Mouse (Mus musculus): ENCODE results near the gene Catsper3. TPM values are rescaled to one million over a fixed set of nuclear protein-coding genes. Genes with fewer than 3 reads are reported as not detected.

Catsper3 gene
- total RNA-seq, 1 experiment = not detected

DNA sequence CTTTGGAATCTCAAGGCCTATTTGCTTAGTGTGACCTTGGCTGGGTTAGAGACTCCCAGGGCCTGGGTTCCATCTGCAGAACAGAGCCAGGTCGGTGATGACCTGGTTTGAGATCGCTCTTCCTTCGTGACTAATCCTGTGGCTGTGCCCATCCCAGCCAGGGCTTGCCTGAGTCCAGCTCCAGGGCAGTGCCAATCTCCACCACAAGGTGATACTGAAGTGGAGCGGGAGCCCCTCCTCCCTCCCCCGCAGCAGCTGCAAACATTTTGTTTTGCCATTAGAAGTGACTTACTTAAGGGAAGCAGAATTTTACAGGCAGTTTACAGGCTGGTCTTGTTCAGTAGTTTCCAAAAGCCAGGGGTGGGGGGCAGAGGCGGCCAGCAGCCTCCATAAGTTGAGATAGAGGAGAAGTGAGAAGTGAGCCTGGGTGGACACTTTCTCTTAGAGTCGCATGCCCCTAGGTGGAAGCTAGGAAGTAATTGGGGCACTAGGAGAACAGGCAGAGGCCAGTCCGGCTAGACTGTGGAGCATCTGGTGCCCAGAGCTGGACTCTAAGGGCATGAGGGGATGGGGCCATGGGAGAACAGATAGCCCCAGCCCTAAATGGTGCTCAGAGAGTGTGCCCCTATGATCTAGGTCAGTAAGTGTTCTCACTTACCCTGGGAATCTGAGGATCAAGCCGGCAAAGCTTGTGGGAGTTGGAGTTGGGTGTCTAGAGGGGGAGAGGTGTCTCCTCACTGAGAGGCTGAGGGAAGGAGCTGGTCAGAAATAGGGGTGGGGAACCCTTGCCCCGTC, 40.0 kb downstream of the Catsper3 start:
- DNase-seq (ENCODE audit: low read depth, low spot score) = no peak
- H3K27ac ChIP-seq (ENCODE audit: insufficient read depth, low read depth, low read length, poor library complexity, severe bottlenecking) = no peak overlapping the region
- peaks cover 0 to 3% of the 10 kb centered on the region in 2 experiments; a peak in 1 of 4 replicates for H3K4me1 ChIP-seq (ENCODE audit: control insufficient read depth in 2 of 2, insufficient read depth in 2 of 2, low read length in 2 of 2, poor library complexity in 1 of 2)
- H3K4me3 ChIP-seq (ENCODE audit: insufficient read depth in 1 of 2, low read depth in 1 of 2, low read length in 2 of 2, poor library complexity in 1 of 2, severe bottlenecking in 1 of 2) = no peak overlapping the region
- no peaks in the 10 kb centered on the region for H3K9me3 ChIP-seq (ENCODE audit: control insufficient read depth, insufficient read depth, low read depth, low read length)
- in situ Hi-C loops (cut with MboI; ENCODE audit: low sequenced_read_pairs in 2 of 2, unreplicated experiment in 2 of 2) = no loop called here
- TF ChIP-seq CHD2 (IDR thresholded peaks at IDR 0.05; ENCODE audit: low read depth, low read length) (no peak), ZC3H11A (IDR thresholded peaks at IDR 0.05; ENCODE audit: borderline replicate concordance, low read depth, low read length) (no peak), MAFK (IDR thresholded peaks at IDR 0.05; ENCODE audit: insufficient read depth, low read depth, low read length) (no peak), HCFC1 (IDR thresholded peaks at IDR 0.05; ENCODE audit: borderline replicate concordance, insufficient read depth, low read length) (no peak), ZNF384 (IDR thresholded peaks at IDR 0.05; ENCODE audit: low read depth, low read length) (no peak)
- H3K36me3 ChIP-seq (ENCODE audit: control insufficient read depth, insufficient read depth, low read length, poor library complexity, severe bottlenecking) = no peaks in the 10 kb centered on the region
- H3K9ac ChIP-seq (ENCODE audit: insufficient read depth, low read depth, low read length, poor library complexity, severe bottlenecking) = no peak overlapping the region

DNA sequence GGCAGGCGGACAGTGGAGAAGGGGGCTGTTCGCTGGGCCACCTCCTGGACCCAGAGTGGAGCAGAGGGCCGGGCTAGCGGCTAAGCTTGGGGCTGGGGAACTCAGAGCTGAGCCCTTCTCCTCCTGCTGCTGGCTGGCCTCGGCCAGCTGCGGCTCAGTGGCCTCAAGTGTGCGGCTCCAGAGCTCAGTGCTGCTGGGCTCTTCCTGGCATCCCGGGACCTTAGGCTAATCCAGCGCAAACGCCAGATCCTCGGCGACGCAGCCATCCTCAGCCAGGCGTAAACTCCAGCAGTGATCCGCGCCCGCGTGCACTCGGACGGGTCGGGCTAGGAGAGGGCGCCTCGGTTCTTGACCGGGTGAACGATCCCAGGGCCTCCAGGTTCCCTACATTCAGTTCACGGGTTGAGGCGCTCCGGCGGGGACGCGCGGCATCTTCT, 40.9 kb downstream of the Catsper3 start:
- Histone ChIP-seq H3K9ac (ENCODE audit: insufficient read depth, low read depth, low read length, poor library complexity, severe bottlenecking) (no peak overlapping the region), H3K27ac (ENCODE audit: insufficient read depth, low read depth, low read length, poor library complexity, severe bottlenecking) (no peak overlapping the region), H3K36me3 (ENCODE audit: control insufficient read depth, insufficient read depth, low read length, poor library complexity, severe bottlenecking) (no peaks in the 10 kb centered on the region), H3K4me3 (ENCODE audit: insufficient read depth in 1 of 2, low read depth in 1 of 2, low read length in 2 of 2, poor library complexity in 1 of 2, severe bottlenecking in 1 of 2) (peak overlapping the region in 1 of 2 experiments; percentile 4; a peak in 1 of 4 replicates), H3K9me3 (ENCODE audit: control insufficient read depth, insufficient read depth, low read depth, low read length) (no peaks in the 10 kb centered on the region), H3K4me1 (ENCODE audit: control insufficient read depth in 2 of 2, insufficient read depth in 2 of 2, low read length in 2 of 2, poor library complexity in 1 of 2) (peaks cover 0 to 3% of the 10 kb centered on the region in 2 experiments; a peak in 1 of 4 replicates)
- in situ Hi-C loops (cut with MboI; ENCODE audit: low sequenced_read_pairs in 2 of 2, unreplicated experiment in 2 of 2) = no loop called here
- DNase-seq (ENCODE audit: low read depth, low spot score) = no peak
- TF ChIP-seq MAFK (IDR thresholded peaks at IDR 0.05; ENCODE audit: insufficient read depth, low read depth, low read length) (no peak), HCFC1 (IDR thresholded peaks at IDR 0.05; ENCODE audit: borderline replicate concordance, insufficient read depth, low read length) (no peak), ZNF384 (IDR thresholded peaks at IDR 0.05; ENCODE audit: low read depth, low read length) (no peak), ZC3H11A (IDR thresholded peaks at IDR 0.05; ENCODE audit: borderline replicate concordance, low read depth, low read length) (no peak), CHD2 (IDR thresholded peaks at IDR 0.05; ENCODE audit: low read depth, low read length) (no peak)

DNA sequence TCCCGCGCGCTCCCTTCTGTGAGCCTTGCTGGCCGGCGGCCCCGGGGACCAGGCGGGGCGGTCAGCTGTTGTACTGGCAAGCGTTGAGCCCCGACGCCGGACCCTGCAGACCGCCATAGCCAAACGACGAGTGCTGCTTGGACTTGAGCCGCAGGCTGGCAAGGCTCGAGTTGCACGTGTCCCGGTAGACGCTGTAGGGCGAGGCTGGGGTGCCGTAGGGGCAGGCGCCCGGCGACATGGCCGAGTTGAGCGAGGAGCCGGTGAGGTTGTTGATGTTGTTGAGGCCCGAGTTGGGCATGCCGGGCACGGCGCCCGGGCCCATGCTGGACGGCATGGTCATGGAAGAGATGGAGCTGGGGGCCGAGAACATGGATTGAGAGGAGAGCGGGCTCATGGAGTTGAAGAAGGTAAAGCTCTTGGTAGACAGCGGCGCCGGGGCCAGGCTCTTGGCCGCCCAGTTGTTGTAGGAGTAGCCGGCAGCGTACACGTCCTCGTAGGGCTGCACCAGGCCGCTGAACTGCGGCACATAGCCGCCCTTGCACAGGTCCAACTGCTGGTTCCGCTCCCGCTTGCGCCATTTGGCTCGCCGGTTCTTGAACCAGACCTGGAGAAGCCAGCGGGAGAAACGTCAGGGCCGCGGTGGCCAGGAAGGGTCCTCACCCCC, 41.8 kb downstream of the Catsper3 start:
- in situ Hi-C loops (cut with MboI; ENCODE audit: low sequenced_read_pairs in 2 of 2, unreplicated experiment in 2 of 2) = no loop called here
- no peaks in the 10 kb centered on the region for H3K9me3 ChIP-seq (ENCODE audit: control insufficient read depth, insufficient read depth, low read depth, low read length)
- H3K4me3 ChIP-seq (ENCODE audit: insufficient read depth in 1 of 2, low read depth in 1 of 2, low read length in 2 of 2, poor library complexity in 1 of 2, severe bottlenecking in 1 of 2) = peak overlapping the region in 1 of 2 experiments; percentile 21; a peak in 1 of 4 replicates
- no peak overlapping the region for H3K27ac ChIP-seq (ENCODE audit: insufficient read depth, low read depth, low read length, poor library complexity, severe bottlenecking)
- DNase-seq (ENCODE audit: low read depth, low spot score) = peak; percentile 37
- H3K9ac ChIP-seq (ENCODE audit: insufficient read depth, low read depth, low read length, poor library complexity, severe bottlenecking) = no peak overlapping the region
- peaks cover 0 to 3% of the 10 kb centered on the region in 2 experiments; a peak in 1 of 4 replicates for H3K4me1 ChIP-seq (ENCODE audit: control insufficient read depth in 2 of 2, insufficient read depth in 2 of 2, low read length in 2 of 2, poor library complexity in 1 of 2)
- H3K36me3 ChIP-seq (ENCODE audit: control insufficient read depth, insufficient read depth, low read length, poor library complexity, severe bottlenecking) = no peaks in the 10 kb centered on the region
- TF ChIP-seq CHD2 (IDR thresholded peaks at IDR 0.05; ENCODE audit: low read depth, low read length) (no peak), ZC3H11A (IDR thresholded peaks at IDR 0.05; ENCODE audit: borderline replicate concordance, low read depth, low read length) (no peak), HCFC1 (IDR thresholded peaks at IDR 0.05; ENCODE audit: borderline replicate concordance, insufficient read depth, low read length) (no peak), MAFK (IDR thresholded peaks at IDR 0.05; ENCODE audit: insufficient read depth, low read depth, low read length) (no peak), ZNF384 (IDR thresholded peaks at IDR 0.05; ENCODE audit: low read depth, low read length) (no peak)

DNA sequence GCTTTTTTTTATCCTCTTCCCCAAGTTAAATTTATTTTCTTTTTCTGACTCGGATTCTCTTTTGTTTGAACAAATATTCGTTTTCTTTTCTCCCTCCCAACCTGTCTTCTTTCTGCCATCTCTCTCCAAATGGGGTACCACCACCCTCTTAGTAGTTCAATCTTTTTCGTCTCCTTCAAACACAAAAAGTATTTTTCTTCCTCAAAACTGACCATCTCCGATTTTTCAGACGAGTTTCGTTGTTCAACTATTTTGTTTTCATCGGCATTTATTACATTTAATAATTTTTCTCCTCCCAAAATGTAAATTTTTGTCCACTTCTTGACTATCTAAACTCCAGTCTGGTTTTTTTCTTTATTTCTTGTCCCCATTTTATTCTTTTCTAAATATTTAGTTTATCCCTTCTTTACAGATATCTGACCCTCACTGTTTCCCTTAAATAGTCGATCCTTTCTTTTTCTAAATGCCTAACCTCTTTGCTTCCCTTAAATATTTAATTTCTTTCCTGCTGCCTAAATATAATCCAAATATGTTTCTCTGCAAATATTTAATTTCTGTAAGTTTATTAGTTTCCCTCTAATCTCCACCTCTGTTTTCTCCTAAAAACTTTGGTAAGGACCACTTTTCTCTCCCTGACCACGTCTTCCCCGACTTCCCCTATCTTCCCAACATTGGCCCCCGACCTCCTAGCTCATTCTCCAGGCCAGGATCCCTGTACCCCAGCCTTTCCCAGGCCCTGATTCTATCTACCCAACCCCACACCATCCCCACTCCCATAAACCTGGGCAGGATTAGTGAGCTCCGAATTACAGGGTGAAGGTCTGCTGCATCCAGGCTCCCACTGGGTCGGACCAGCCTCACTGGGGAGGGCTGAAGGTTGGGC, 42.7 kb downstream of the Catsper3 start:
- no peaks in the 10 kb centered on the region for H3K36me3 ChIP-seq (ENCODE audit: control insufficient read depth, insufficient read depth, low read length, poor library complexity, severe bottlenecking)
- H3K9ac ChIP-seq (ENCODE audit: insufficient read depth, low read depth, low read length, poor library complexity, severe bottlenecking) = no peak overlapping the region
- in situ Hi-C loops (cut with MboI; ENCODE audit: low sequenced_read_pairs in 2 of 2, unreplicated experiment in 2 of 2) = no loop called here
- TF ChIP-seq ZNF384 (IDR thresholded peaks at IDR 0.05; ENCODE audit: low read depth, low read length) = no peak
- no peak for TF ChIP-seq CHD2 (IDR thresholded peaks at IDR 0.05; ENCODE audit: low read depth, low read length)
- no peak for TF ChIP-seq HCFC1 (IDR thresholded peaks at IDR 0.05; ENCODE audit: borderline replicate concordance, insufficient read depth, low read length)
- no peak for TF ChIP-seq MAFK (IDR thresholded peaks at IDR 0.05; ENCODE audit: insufficient read depth, low read depth, low read length)
- no peak for TF ChIP-seq ZC3H11A (IDR thresholded peaks at IDR 0.05; ENCODE audit: borderline replicate concordance, low read depth, low read length)
- no peaks in the 10 kb centered on the region for H3K9me3 ChIP-seq (ENCODE audit: control insufficient read depth, insufficient read depth, low read depth, low read length)
- H3K4me3 ChIP-seq (ENCODE audit: insufficient read depth in 1 of 2, low read depth in 1 of 2, low read length in 2 of 2, poor library complexity in 1 of 2, severe bottlenecking in 1 of 2) = no peak overlapping the region
- DNase-seq (ENCODE audit: low read depth, low spot score) = no peak
- H3K27ac ChIP-seq (ENCODE audit: insufficient read depth, low read depth, low read length, poor library complexity, severe bottlenecking) = no peak overlapping the region
- H3K4me1 ChIP-seq (ENCODE audit: control insufficient read depth in 2 of 2, insufficient read depth in 2 of 2, low read length in 2 of 2, poor library complexity in 1 of 2) = peaks cover 0 to 3% of the 10 kb centered on the region in 2 experiments; a peak in 1 of 4 replicates

All from ES-E14 (cell line).